Mouse (Mus musculus): ENCODE data around the gene Klhdc1. TPM values are rescaled to one million over a fixed set of nuclear protein-coding genes. Genes with fewer than 3 reads are reported as not detected.

Klhdc1 gene
- total RNA-seq, 2 experiments from 2014 or later: 20.4 to 22.5 TPM

GRCm38 (mm10) chr12:69238284-69238683 lies 2.7 kb upstream of the Klhdc1 start:
- no peak for DNase-seq (ENCODE audit: extremely low spot score in 1 of 2, low spot score in 2 of 2)
- intact Hi-C loops (cut with DNase I): no loop called here
- peak; percentile 25; the same call in 1 of the 2 replicates for TF ChIP-seq CTCF (IDR thresholded peaks at IDR 0.05)
- Histone ChIP-seq H3K4me3 (no peak overlapping the region), H3K27ac (no peak overlapping the region)

- intact Hi-C loops (cut with DNase I): loop anchor here (2.0 to 5.0 kb wide), 2 partner anchors 44 to 55 kb away; partner anchors contain the start of genes Dnaaf2, Gm49383 and Klhdc2
- H3K4me3 ChIP-seq: peak overlapping the region; percentile 61
- peak overlapping the region; percentile 97 for H3K27ac ChIP-seq
- no peak for TF ChIP-seq CTCF (IDR thresholded peaks at IDR 0.05)
- DNase-seq (ENCODE audit: extremely low spot score in 1 of 2, low spot score in 2 of 2): no peak
Measured at GRCm38 (mm10) chr12:69241405-69241770, 412 bp downstream of the Klhdc1 start.

DNA sequence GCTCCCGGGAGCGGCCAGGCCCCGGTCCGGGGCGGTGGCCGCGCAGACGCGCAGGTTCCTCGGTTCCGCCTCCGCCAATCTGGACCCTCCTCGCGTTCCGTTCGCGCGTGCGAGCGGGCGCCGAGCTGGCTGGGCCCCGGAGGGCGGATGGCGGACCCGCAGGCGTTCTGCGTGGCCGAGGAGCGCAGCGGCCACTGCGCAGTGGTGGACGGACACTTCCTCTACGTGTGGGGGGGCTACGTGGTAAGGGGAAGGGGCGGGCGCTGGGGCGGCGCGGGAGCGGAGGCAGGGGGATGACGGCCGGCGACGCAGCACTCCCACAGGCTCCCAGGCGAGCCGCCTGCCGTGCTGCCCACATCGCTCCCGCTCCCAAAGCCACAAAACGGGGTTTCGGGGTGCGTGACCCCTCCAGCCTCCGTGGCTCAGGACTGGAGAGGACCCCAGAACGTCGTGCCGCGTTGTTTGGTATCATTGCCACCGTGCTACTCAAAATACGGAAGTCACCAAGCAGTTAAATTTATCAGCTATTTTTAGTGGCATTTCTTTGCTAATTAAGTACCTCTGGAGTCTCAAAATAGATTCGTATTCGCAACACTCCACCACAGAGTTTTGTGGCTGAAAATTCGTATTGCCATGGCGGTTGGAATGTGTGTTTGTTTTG lies 925 bp downstream of the Klhdc1 start:
- intact Hi-C loops (cut with DNase I): loop anchor here (2.0 to 5.0 kb wide), 2 partner anchors 45 to 55 kb away; partner anchors contain the start of genes Dnaaf2, Gm49383 and Klhdc2
- H3K4me3 ChIP-seq: peak overlapping the region; percentile 61
- peak; percentile 77 to 80 for DNase-seq (ENCODE audit: extremely low spot score in 1 of 2, low spot score in 2 of 2)

GRCm38 (mm10) chr12:69249766-69250165 lies 8.8 kb downstream of the Klhdc1 start:
- intact Hi-C loops (cut with DNase I): no loop called here

More for the DNA sequence above, 925 bp downstream of the Klhdc1 start:
- H3K27ac ChIP-seq: peak overlapping the region; percentile 97
- TF ChIP-seq CTCF (IDR thresholded peaks at IDR 0.05): no peak

DNA sequence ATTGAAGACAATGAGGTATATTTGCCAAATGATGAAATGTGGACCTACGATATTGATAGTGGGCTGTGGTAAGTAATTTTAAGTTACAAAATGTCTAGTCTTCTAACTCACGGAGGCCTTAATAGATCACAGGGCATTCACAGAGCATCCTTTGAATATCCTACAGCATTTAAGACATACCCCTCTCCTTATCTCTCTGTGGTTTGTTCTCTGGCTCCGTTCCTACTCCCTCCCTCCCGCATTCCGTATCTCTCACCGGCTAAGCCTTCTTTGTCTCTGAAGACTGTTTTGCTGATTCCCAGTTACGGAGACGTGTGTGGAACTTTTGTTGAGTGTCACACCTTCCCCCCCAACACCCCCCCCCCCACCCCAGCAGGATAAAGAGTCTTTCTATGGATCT lies 9.8 kb downstream of the Klhdc1 start:
- no peak for TF ChIP-seq CTCF (IDR thresholded peaks at IDR 0.05)
- intact Hi-C loops (cut with DNase I): no loop called here
- no peak overlapping the region for H3K4me3 ChIP-seq
- H3K27ac ChIP-seq: no peak overlapping the region
- no peak for DNase-seq (ENCODE audit: extremely low spot score in 1 of 2, low spot score in 2 of 2)

More at GRCm38 (mm10) chr12:69249766-69250165, 8.8 kb downstream of the Klhdc1 start:
- no peak overlapping the region for H3K4me3 ChIP-seq
- DNase-seq (ENCODE audit: extremely low spot score in 1 of 2, low spot score in 2 of 2): no peak
- TF ChIP-seq CTCF (IDR thresholded peaks at IDR 0.05): no peak
- no peak overlapping the region for H3K27ac ChIP-seq

- no peak for TF ChIP-seq CTCF (IDR thresholded peaks at IDR 0.05)
- intact Hi-C loops (cut with DNase I): no loop called here
- H3K27ac ChIP-seq: no peak overlapping the region
- DNase-seq (ENCODE audit: extremely low spot score in 1 of 2, low spot score in 2 of 2): no peak
- no peak overlapping the region for H3K4me3 ChIP-seq
Measured at GRCm38 (mm10) chr12:69253806-69254205, 12.8 kb downstream of the Klhdc1 start.

DNA sequence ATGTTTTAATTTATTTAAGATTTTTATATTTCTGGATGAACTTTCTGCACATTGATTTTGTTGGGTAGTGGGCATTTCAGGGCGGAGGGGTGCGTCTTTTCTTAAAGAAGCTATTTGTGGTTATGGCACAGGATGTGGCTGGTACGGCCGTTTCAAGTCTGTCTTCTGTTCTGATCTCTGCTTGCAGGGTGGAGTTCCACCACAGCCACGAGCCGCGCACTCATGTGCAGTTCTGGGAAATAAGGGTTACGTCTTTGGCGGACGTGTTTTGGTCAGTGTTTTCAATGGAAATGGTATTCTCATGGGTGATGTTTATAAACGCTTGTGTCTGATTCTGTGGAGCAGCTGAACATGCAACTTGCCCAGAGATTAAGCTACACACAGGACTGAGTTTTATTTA lies 16.9 kb downstream of the Klhdc1 start:
- TF ChIP-seq CTCF (IDR thresholded peaks at IDR 0.05): no peak
- no peak overlapping the region for H3K4me3 ChIP-seq
- intact Hi-C loops (cut with DNase I): no loop called here
- H3K27ac ChIP-seq: no peak overlapping the region
- DNase-seq (ENCODE audit: extremely low spot score in 1 of 2, low spot score in 2 of 2): no peak

DNA sequence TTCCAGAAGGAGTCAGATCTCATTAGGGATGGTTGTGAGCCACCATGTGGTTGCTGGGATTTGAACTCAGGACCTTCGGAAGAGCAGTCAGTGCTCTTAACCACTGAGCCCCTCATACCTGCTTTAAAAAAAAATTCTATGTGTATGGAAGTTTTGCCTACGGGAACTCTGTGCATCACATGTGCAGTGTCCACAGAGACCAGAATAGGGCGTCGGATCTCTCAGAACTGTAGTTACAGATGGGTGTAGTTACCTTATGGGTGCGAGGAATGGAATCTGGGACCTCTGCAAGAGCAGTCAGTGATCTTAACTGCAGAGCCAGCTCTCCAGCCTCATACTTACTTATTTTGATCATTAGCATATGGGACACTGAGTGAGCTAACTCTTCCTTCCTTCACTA lies 21.3 kb downstream of the Klhdc1 start:
- intact Hi-C loops (cut with DNase I): no loop called here
- no peak for TF ChIP-seq CTCF (IDR thresholded peaks at IDR 0.05)

DNA sequence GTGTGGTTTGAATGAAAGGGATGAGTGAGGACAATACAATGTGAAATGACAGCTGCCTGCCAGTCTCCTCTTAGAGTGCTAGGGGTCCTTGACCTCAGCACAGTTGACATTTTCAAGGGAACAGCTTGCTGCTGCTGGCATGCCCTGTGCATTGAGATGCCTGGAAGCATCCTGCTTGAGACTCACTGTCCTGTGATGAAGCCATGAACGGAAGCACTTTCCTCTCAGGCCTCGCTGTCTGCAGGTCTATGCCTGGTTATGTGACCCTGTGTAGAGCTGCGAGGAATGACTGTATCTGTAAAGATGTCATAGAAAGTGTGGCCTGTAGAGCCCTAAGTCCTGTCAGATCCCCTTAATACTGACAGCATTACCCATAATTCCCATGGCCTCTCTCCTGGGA lies 24.1 kb downstream of the Klhdc1 start:
- Histone ChIP-seq H3K4me3 (no peak overlapping the region), H3K27ac (no peak overlapping the region)
- DNase-seq (ENCODE audit: extremely low spot score in 1 of 2, low spot score in 2 of 2): no peak
- intact Hi-C loops (cut with DNase I): no loop called here
- no peak for TF ChIP-seq CTCF (IDR thresholded peaks at IDR 0.05)

More for the DNA sequence above, 21.3 kb downstream of the Klhdc1 start:
- Histone ChIP-seq H3K4me3 (no peak overlapping the region), H3K27ac (no peak overlapping the region)
- DNase-seq (ENCODE audit: extremely low spot score in 1 of 2, low spot score in 2 of 2): no peak

GRCm38 (mm10) chr12:69267956-69268632 lies 27.1 kb downstream of the Klhdc1 start:
- no peak for TF ChIP-seq CTCF (IDR thresholded peaks at IDR 0.05)
- intact Hi-C loops (cut with DNase I): no loop called here
- no peak overlapping the region for H3K27ac ChIP-seq
- DNase-seq (ENCODE audit: extremely low spot score in 1 of 2, low spot score in 2 of 2): no peak
- no peak overlapping the region for H3K4me3 ChIP-seq

- no peak for TF ChIP-seq CTCF (IDR thresholded peaks at IDR 0.05)
- DNase-seq (ENCODE audit: extremely low spot score in 1 of 2, low spot score in 2 of 2): no peak
- H3K4me3 ChIP-seq: no peak overlapping the region
- intact Hi-C loops (cut with DNase I): no loop called here
- no peak overlapping the region for H3K27ac ChIP-seq
Measured at GRCm38 (mm10) chr12:69268956-69269355, 28.0 kb downstream of the Klhdc1 start.

- Histone ChIP-seq H3K27ac (no peak overlapping the region), H3K4me3 (no peak overlapping the region)
- no peak for DNase-seq (ENCODE audit: extremely low spot score in 1 of 2, low spot score in 2 of 2)
- intact Hi-C loops (cut with DNase I): no loop called here
- no peak for TF ChIP-seq CTCF (IDR thresholded peaks at IDR 0.05)
Measured at GRCm38 (mm10) chr12:69279931-69280469, 39.0 kb downstream of the Klhdc1 start.

Data from left cerebral cortex, adult 2 months (tissue).